Mouse (Mus musculus): Measurements from ENCODE around the gene Cul4a. TPM values are rescaled to one million over a fixed set of nuclear protein-coding genes. Genes with fewer than 3 reads are reported as not detected.

The Cul4a gene
- polyA plus RNA-seq, 1 experiment from 2014 or later = 98.9 TPM

GRCm38 (mm10) chr8:13139641-13140182 lies 34.3 kb downstream of the Cul4a start:
- TF ChIP-seq CTCF (IDR thresholded peaks at IDR 0.05; ENCODE audit: low read depth) = no peak
- H3K9me3 ChIP-seq (ENCODE audit: low read depth, low read length) = no peaks in the 10 kb centered on the region
- no peak for ATAC-seq (ENCODE audit: insufficient read depth)

DNA sequence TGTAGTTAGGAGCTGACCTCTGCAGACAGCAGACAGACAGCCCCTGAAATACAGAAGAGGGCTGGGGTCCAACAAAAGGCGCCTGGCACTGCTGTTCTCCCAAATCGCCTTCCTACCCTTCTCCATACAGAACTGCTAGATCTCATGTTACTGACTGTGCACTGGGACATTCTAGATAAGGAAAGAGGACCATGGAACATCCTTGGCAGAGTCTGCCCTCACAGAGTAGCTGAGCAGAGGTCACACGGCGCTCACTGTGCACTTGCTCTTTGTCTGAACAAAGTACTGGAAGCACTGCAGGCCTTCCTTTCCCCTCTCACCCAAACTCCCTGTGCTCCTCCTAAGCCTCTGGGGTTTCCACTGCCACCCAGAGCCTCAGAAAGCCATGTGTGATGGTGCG lies 36.3 kb downstream of the Cul4a start:
- Histone ChIP-seq H3K4me2 (no peak overlapping the region), H3K4me1 (ENCODE audit: insufficient read depth) (no peaks in the 10 kb centered on the region), H3K9me3 (ENCODE audit: low read depth, low read length) (no peaks in the 10 kb centered on the region), H3K4me3 (ENCODE audit: low read depth, low read length) (no peak overlapping the region), H3K9ac (no peak overlapping the region), H3K36me3 (ENCODE audit: insufficient read depth) (peaks cover 100% of the 10 kb centered on the region), H3K27ac (ENCODE audit: low read depth) (no peak overlapping the region), H3K27me3 (ENCODE audit: insufficient read depth, low read length) (no peaks in the 10 kb centered on the region)
- no peak for TF ChIP-seq CTCF (IDR thresholded peaks at IDR 0.05; ENCODE audit: low read depth)
- no peak for ATAC-seq (ENCODE audit: insufficient read depth)
- DNase-seq = no peak
- WGBS = 89% methylated on average over 5 of the region's 5 CpGs

More at GRCm38 (mm10) chr8:13139641-13140182, 34.3 kb downstream of the Cul4a start:
- no peak overlapping the region for H3K4me2 ChIP-seq
- H3K4me1 ChIP-seq (ENCODE audit: insufficient read depth) = no peaks in the 10 kb centered on the region
- H3K27ac ChIP-seq (ENCODE audit: low read depth) = no peak overlapping the region
- no peak overlapping the region for H3K4me3 ChIP-seq (ENCODE audit: low read depth, low read length)
- H3K36me3 ChIP-seq (ENCODE audit: insufficient read depth) = peaks cover 100% of the 10 kb centered on the region
- 86% methylated on average over 6 of the region's 6 CpGs for WGBS
- DNase-seq = no peak
- H3K27me3 ChIP-seq (ENCODE audit: insufficient read depth, low read length) = no peaks in the 10 kb centered on the region
- no peak overlapping the region for H3K9ac ChIP-seq

GRCm38 (mm10) chr8:13148476-13148875 lies 43.1 kb downstream of the Cul4a start:
- H3K36me3 ChIP-seq (ENCODE audit: insufficient read depth) = peaks cover 52% of the 10 kb centered on the region
- no peaks in the 10 kb centered on the region for H3K27me3 ChIP-seq (ENCODE audit: insufficient read depth, low read length)
- TF ChIP-seq CTCF (IDR thresholded peaks at IDR 0.05; ENCODE audit: low read depth) = no peak
- H3K9me3 ChIP-seq (ENCODE audit: low read depth, low read length) = no peaks in the 10 kb centered on the region
- no peaks in the 10 kb centered on the region for H3K4me1 ChIP-seq (ENCODE audit: insufficient read depth)
- no peak overlapping the region for H3K4me2 ChIP-seq
- H3K27ac ChIP-seq (ENCODE audit: low read depth) = no peak overlapping the region
- no peak for ATAC-seq (ENCODE audit: insufficient read depth)
- WGBS = 85% methylated on average over 2 of the region's 2 CpGs
- no peak overlapping the region for H3K4me3 ChIP-seq (ENCODE audit: low read depth, low read length)
- H3K9ac ChIP-seq = no peak overlapping the region
- no peak for DNase-seq

- no peak overlapping the region for H3K9ac ChIP-seq
- H3K4me1 ChIP-seq (ENCODE audit: insufficient read depth) = no peaks in the 10 kb centered on the region
- ATAC-seq (ENCODE audit: insufficient read depth) (no peak), DNase-seq (no peak)
- no peak overlapping the region for H3K4me3 ChIP-seq (ENCODE audit: low read depth, low read length)
- 0 out of 2 replicates have a peak, but pooled peaks have one; percentile 3 for TF ChIP-seq CTCF (IDR thresholded peaks at IDR 0.05; ENCODE audit: low read depth)
- H3K27me3 ChIP-seq (ENCODE audit: insufficient read depth, low read length) = no peaks in the 10 kb centered on the region
- H3K27ac ChIP-seq (ENCODE audit: low read depth) = no peak overlapping the region
- H3K4me2 ChIP-seq = no peak overlapping the region
- H3K36me3 ChIP-seq (ENCODE audit: insufficient read depth) = peaks cover 46% of the 10 kb centered on the region
- 93% methylated on average over 2 of the region's 2 CpGs for WGBS
- no peaks in the 10 kb centered on the region for H3K9me3 ChIP-seq (ENCODE audit: low read depth, low read length)
These were observed 43.9 kb downstream of the Cul4a start for GRCm38 (mm10) chr8:13149287-13149686.

DNA sequence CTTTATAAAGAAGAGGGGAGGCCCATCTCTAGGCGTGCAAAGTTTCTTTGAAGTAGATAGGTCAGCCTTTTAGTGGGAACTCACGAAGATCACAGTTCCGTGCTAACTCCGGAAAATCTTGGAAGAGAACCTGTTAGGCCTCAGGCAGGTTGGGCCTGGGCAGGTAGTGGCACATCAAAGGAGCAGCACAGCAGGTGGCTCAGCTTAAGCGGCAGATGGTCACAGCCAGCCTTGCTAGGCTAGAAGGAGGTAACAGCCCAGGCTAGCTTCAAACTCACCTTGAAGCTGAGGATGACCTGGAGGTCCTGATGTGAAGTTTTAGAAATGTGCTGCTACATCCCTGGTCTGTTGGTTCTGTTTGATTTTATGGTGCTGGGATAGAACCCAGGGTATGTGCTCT lies 44.4 kb downstream of the Cul4a start:
- no peak for DNase-seq
- H3K36me3 ChIP-seq (ENCODE audit: insufficient read depth) = peaks cover 41% of the 10 kb centered on the region
- no peak overlapping the region for H3K4me3 ChIP-seq (ENCODE audit: low read depth, low read length)
- H3K4me1 ChIP-seq (ENCODE audit: insufficient read depth) = no peaks in the 10 kb centered on the region
- WGBS = 48% methylated on average over 5 of the region's 5 CpGs
- no peak for ATAC-seq (ENCODE audit: insufficient read depth)
- no peak overlapping the region for H3K9ac ChIP-seq
- no peak overlapping the region for H3K4me2 ChIP-seq
- H3K27me3 ChIP-seq (ENCODE audit: insufficient read depth, low read length) = no peaks in the 10 kb centered on the region
- H3K9me3 ChIP-seq (ENCODE audit: low read depth, low read length) = no peaks in the 10 kb centered on the region
- no peak for TF ChIP-seq CTCF (IDR thresholded peaks at IDR 0.05; ENCODE audit: low read depth)
- H3K27ac ChIP-seq (ENCODE audit: low read depth) = no peak overlapping the region

DNA sequence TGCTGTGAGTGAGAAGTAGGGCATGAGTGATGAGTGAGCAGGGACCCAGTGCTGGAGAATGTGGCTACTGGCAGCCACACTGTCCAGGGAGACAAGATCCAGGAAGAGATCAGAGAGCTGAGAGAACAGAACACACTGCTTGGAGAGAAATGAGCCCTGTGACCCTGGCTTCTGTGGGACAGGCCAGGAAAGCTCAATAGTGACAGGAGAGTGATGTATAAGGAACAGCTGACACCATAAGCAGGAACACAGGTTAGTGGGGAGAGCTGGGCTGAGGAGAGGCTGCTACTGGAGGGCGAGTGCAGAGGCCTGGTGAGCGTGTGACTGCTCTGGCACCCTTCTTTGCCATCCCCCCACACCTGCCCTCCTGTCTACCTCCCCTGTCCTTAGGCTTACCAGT lies 45.5 kb downstream of the Cul4a start:
- TF ChIP-seq CTCF (IDR thresholded peaks at IDR 0.05; ENCODE audit: low read depth) = no peak
- no peak overlapping the region for H3K9ac ChIP-seq
- H3K27me3 ChIP-seq (ENCODE audit: insufficient read depth, low read length) = no peaks in the 10 kb centered on the region
- DNase-seq = no peak
- peaks cover 30% of the 10 kb centered on the region for H3K36me3 ChIP-seq (ENCODE audit: insufficient read depth)
- no peak overlapping the region for H3K27ac ChIP-seq (ENCODE audit: low read depth)
- WGBS = 77% methylated on average over 2 of the region's 2 CpGs
- H3K4me2 ChIP-seq = no peak overlapping the region
- H3K4me1 ChIP-seq (ENCODE audit: insufficient read depth) = no peaks in the 10 kb centered on the region
- H3K4me3 ChIP-seq (ENCODE audit: low read depth, low read length) = no peak overlapping the region
- no peaks in the 10 kb centered on the region for H3K9me3 ChIP-seq (ENCODE audit: low read depth, low read length)
- 0 out of 2 replicates have a peak, but pooled peaks have one; percentile 24 for ATAC-seq (ENCODE audit: insufficient read depth)

DNA sequence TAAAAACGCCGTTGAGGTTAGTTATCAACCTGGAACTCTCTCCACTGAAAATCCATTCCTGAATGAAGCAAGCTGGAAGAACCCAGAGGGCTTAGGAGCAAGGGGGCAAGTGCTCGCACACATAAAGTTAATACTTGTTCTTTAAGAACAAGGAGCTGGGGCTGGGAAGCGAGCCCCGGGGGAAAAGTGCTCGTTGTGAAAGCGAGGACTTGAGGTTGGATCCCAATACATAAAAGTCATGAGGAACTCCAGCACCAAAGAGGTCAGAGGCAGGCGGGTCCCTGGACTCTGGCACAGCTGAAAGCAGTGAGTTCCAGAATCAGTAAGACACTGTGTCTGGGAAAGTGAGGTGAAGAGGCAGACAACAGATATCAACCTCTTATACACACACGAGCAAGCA lies 48.7 kb downstream of the Cul4a start:
- DNase-seq = no peak
- no peak overlapping the region for H3K4me3 ChIP-seq (ENCODE audit: low read depth, low read length)
- no peak overlapping the region for H3K9ac ChIP-seq
- no peaks in the 10 kb centered on the region for H3K9me3 ChIP-seq (ENCODE audit: low read depth, low read length)
- no peak overlapping the region for H3K27ac ChIP-seq (ENCODE audit: low read depth)
- H3K36me3 ChIP-seq (ENCODE audit: insufficient read depth) = peaks cover 3% of the 10 kb centered on the region; the same call in 1 of the 2 replicates
- H3K4me2 ChIP-seq = no peak overlapping the region
- ATAC-seq (ENCODE audit: insufficient read depth) = no peak
- H3K27me3 ChIP-seq (ENCODE audit: insufficient read depth, low read length) = no peaks in the 10 kb centered on the region
- TF ChIP-seq CTCF (IDR thresholded peaks at IDR 0.05; ENCODE audit: low read depth) = no peak
- no peaks in the 10 kb centered on the region for H3K4me1 ChIP-seq (ENCODE audit: insufficient read depth)
- 78% methylated on average over 9 of the region's 9 CpGs for WGBS
